Mouse (Mus musculus): ENCODE measurements around the gene Satb2.

GRCm38 (mm10) chr1:56983771-56984482 lies 5.5 kb upstream of the Satb2 start:
- TF ChIP-seq CTCF (IDR thresholded peaks at IDR 0.05; ENCODE audit: borderline replicate concordance, control insufficient read depth, extremely low read depth, insufficient read depth, low read length, poor library complexity) = no peak
- no peak for TF ChIP-seq POLR2A (IDR thresholded peaks at IDR 0.05; ENCODE audit: control insufficient read depth, extremely low read depth, insufficient read depth, low read length, poor library complexity)
